Mouse (Mus musculus): ENCODE results near the gene Esrrg. TPM values are rescaled to one million over a fixed set of nuclear protein-coding genes. Genes with fewer than 3 reads are reported as not detected.

Gene Esrrg
- total and polyA plus RNA-seq, 3 experiments: not detected

GRCm38 (mm10) chr1:187609853-187610230 lies 1.3 kb downstream of the Esrrg start:
- H3K27ac ChIP-seq (ENCODE audit: insufficient read depth, low read depth): no peak overlapping the region
- no peaks in the 10 kb centered on the region for H3K27me3 ChIP-seq (replicated peaks)
- TF ChIP-seq USF2 (conservative IDR thresholded peaks at IDR 0.05; ENCODE audit: low read depth, low read length) (no peak), IRF4 (IDR thresholded peaks at IDR 0.05; ENCODE audit: low read depth, low read length) (no peak), MEF2A (IDR thresholded peaks at IDR 0.05; ENCODE audit: borderline replicate concordance, low read depth, low read length) (no peak), NELFE (IDR thresholded peaks at IDR 0.05; ENCODE audit: low read depth, low read length) (no peak), CHD1 (IDR thresholded peaks at IDR 0.05; ENCODE audit: low read depth, low read length) (no peak), JUND (conservative IDR thresholded peaks at IDR 0.05; ENCODE audit: low read depth, low read length) (no peak), PAX5 (IDR thresholded peaks at IDR 0.05; ENCODE audit: low read length) (no peak), ELF1 (IDR thresholded peaks at IDR 0.05; ENCODE audit: low read depth, low read length) (no peak)
- in situ Hi-C loops (cut with MboI; ENCODE audit: low pct_ligation_motif_present, low pct_unique_long_range_greater_than_20kb, low sequenced_read_pairs): no loop called here
- no peak overlapping the region for H3K9ac ChIP-seq (ENCODE audit: insufficient read depth, low read depth)
- H3K79me2 ChIP-seq (replicated peaks; ENCODE audit: control insufficient read depth, extremely low read depth, insufficient read depth, poor library complexity, severe bottlenecking): no peaks in the 10 kb centered on the region
- dilution Hi-C loops (cut with MboI; ENCODE audit: extremely low pct_ligation_motif_present, extremely low pct_unique_long_range_greater_than_20kb, low sequenced_read_pairs): no loop called here
- no peak for DNase-seq (ENCODE audit: extremely low read depth)
- H3K4me3 ChIP-seq (replicated peaks in 1 of 3; ENCODE audit: low read depth in 2 of 3, low read length in 2 of 3, poor library complexity in 1 of 3): no peak overlapping the region
- no peaks in the 10 kb centered on the region for H3K4me1 ChIP-seq (ENCODE audit: control insufficient read depth in 1 of 2, insufficient read depth in 2 of 2)
- H3K9me3 ChIP-seq (replicated peaks; ENCODE audit: low read length): peaks cover 74% of the 10 kb centered on the region
- no peak overlapping the region for H3K4me2 ChIP-seq (ENCODE audit: insufficient read depth, low read depth, poor library complexity, severe bottlenecking)
- H3K36me3 ChIP-seq (replicated peaks in 1 of 2; ENCODE audit: control insufficient read depth in 1 of 2, insufficient read depth in 1 of 2, low read length in 1 of 2): no peaks in the 10 kb centered on the region

GRCm38 (mm10) chr1:187610336-187610948 lies 1.9 kb downstream of the Esrrg start:
- Histone ChIP-seq H3K4me3 (replicated peaks in 1 of 3; ENCODE audit: low read depth in 2 of 3, low read length in 2 of 3, poor library complexity in 1 of 3) (no peak overlapping the region), H3K36me3 (replicated peaks in 1 of 2; ENCODE audit: control insufficient read depth in 1 of 2, insufficient read depth in 1 of 2, low read length in 1 of 2) (no peaks in the 10 kb centered on the region), H3K27me3 (replicated peaks) (no peaks in the 10 kb centered on the region), H3K9me3 (replicated peaks; ENCODE audit: low read length) (peaks cover 73% of the 10 kb centered on the region), H3K27ac (ENCODE audit: insufficient read depth, low read depth) (no peak overlapping the region), H3K79me2 (replicated peaks; ENCODE audit: control insufficient read depth, extremely low read depth, insufficient read depth, poor library complexity, severe bottlenecking) (no peaks in the 10 kb centered on the region), H3K4me1 (ENCODE audit: control insufficient read depth in 1 of 2, insufficient read depth in 2 of 2) (no peaks in the 10 kb centered on the region), H3K4me2 (ENCODE audit: insufficient read depth, low read depth, poor library complexity, severe bottlenecking) (no peak overlapping the region), H3K9ac (ENCODE audit: insufficient read depth, low read depth) (no peak overlapping the region)
- dilution Hi-C loops (cut with MboI; ENCODE audit: extremely low pct_ligation_motif_present, extremely low pct_unique_long_range_greater_than_20kb, low sequenced_read_pairs): no loop called here
- in situ Hi-C loops (cut with MboI; ENCODE audit: low pct_ligation_motif_present, low pct_unique_long_range_greater_than_20kb, low sequenced_read_pairs): no loop called here
- no peak for DNase-seq (ENCODE audit: extremely low read depth)
- no peak for TF ChIP-seq BHLHE40 (IDR thresholded peaks at IDR 0.05; ENCODE audit: low read depth, low read length)
- TF ChIP-seq KAT2A (IDR thresholded peaks at IDR 0.05; ENCODE audit: insufficient replicate concordance, low read length): no peak
- no peak for TF ChIP-seq ZC3H11A (IDR thresholded peaks at IDR 0.05; ENCODE audit: low read depth, low read length)
- TF ChIP-seq IRF4 (IDR thresholded peaks at IDR 0.05; ENCODE audit: low read depth, low read length): no peak
- TF ChIP-seq UBTF (IDR thresholded peaks at IDR 0.05; ENCODE audit: low read depth, low read length): no peak
- no peak for TF ChIP-seq CHD2 (IDR thresholded peaks at IDR 0.05; ENCODE audit: low read length)
- no peak for TF ChIP-seq CHD1 (IDR thresholded peaks at IDR 0.05; ENCODE audit: low read depth, low read length)
- no peak for TF ChIP-seq ELF1 (IDR thresholded peaks at IDR 0.05; ENCODE audit: low read depth, low read length)
- TF ChIP-seq TCF12 (IDR thresholded peaks at IDR 0.05; ENCODE audit: low read depth, low read length): no peak
- no peak for TF ChIP-seq USF1 (IDR thresholded peaks at IDR 0.05; ENCODE audit: low read depth, low read length)
- no peak for TF ChIP-seq JUN (IDR thresholded peaks at IDR 0.05; ENCODE audit: insufficient read depth, low read depth, low read length)
- no peak for TF ChIP-seq E2F4 (IDR thresholded peaks at IDR 0.05; ENCODE audit: insufficient replicate concordance, low read depth, low read length)
- no peak for TF ChIP-seq SIN3A (IDR thresholded peaks at IDR 0.05; ENCODE audit: low read length)
- no peak for TF ChIP-seq RCOR1 (conservative IDR thresholded peaks at IDR 0.05; ENCODE audit: low read depth, low read length)
- TF ChIP-seq MAZ (IDR thresholded peaks at IDR 0.05; ENCODE audit: low read depth, low read length): no peak
- no peak for TF ChIP-seq POLR2A (IDR thresholded peaks at IDR 0.05; ENCODE audit: low read depth, low read length)
- no peak for TF ChIP-seq MAX (IDR thresholded peaks at IDR 0.05; ENCODE audit: low read length)
